13 mouse cellular contexts compared by ENCODE assay signal in genomic region chr7:79447048-79447447, GRCm38 (mm10).
"Had no signal": no experiment of that assay in that cellular context is flagged by ENCODE, and none has a peak within 500 bp of the region (broad histone marks: within the 10 kb centered on the region; RNA-seq: fewer than 3 reads in every experiment).

No protein-coding gene starts in this region.

- H3K9ac ChIP-seq: lung, embryonic 14.5 days; midbrain, embryonic 12.5 days; neural tube, embryonic 12.5 days; stomach, embryonic 15.5 days had no signal

- H3K27me3 ChIP-seq: midbrain, embryonic 12.5 days; neural tube, embryonic 12.5 days; stomach, embryonic 15.5 days had no signal

- H3K27ac ChIP-seq: midbrain, embryonic 10.5 days; midbrain, embryonic 12.5 days; neural tube, embryonic 12.5 days; stomach, embryonic 15.5 days had no signal

- ATAC-seq: midbrain, embryonic 16.5 days had no signal

- H3K4me2 ChIP-seq: lung, embryonic 14.5 days; midbrain, embryonic 12.5 days; neural tube, embryonic 12.5 days; stomach, embryonic 15.5 days had no signal

- H3K9me3 ChIP-seq: midbrain, embryonic 10.5 days; midbrain, embryonic 12.5 days; neural tube, embryonic 12.5 days; stomach, embryonic 15.5 days had no signal

- DNase-seq: lung, adult 18-20 months; lung, embryonic 14.5 days; lung, postnatal 10 days; lung, postnatal 4 days; midbrain, embryonic 14.5 days; right cerebral cortex, postnatal 14 days; thymus, adult 18-20 months; thymus, postnatal 4 days had no signal

- H3K4me3 ChIP-seq: midbrain, embryonic 10.5 days; midbrain, embryonic 12.5 days; neural tube, embryonic 12.5 days; stomach, embryonic 15.5 days had no signal

- H3K4me1 ChIP-seq: midbrain, embryonic 10.5 days; midbrain, embryonic 12.5 days; neural tube, embryonic 12.5 days; stomach, embryonic 15.5 days had no signal
